In genomic region chr13:112989541-112989940, GRCm38 (mm10) we compare ENCODE assay signal across 10 mouse cellular contexts. TPM values are rescaled to one million over a fixed set of nuclear protein-coding genes. Genes with fewer than 3 reads are reported as not detected.
DNase-seq lines count a peak whose midpoint lies in the region; ATAC-seq and TF ChIP-seq lines count a peak whose summit lies in the region.
"Had no signal": no experiment of that assay in that cellular context is flagged by ENCODE, and none has a peak within 500 bp of the region (broad histone marks: within the 10 kb centered on the region; RNA-seq: fewer than 3 reads in every experiment).

No protein-coding gene starts in this region.

- TF ChIP-seq POLR2A in bone marrow, adult 2 months (IDR thresholded peaks at IDR 0.05; ENCODE audit: borderline replicate concordance, control insufficient read depth, low read depth, low read length): no peak

- peak overlapping the region; percentile 45 for H3K4me2 ChIP-seq in heart, embryonic 11.5 days
- peak overlapping the region; percentile 10; the same call in 1 of the 2 replicates for H3K4me2 ChIP-seq in hindbrain, embryonic 13.5 days
- H3K4me2 ChIP-seq in midbrain, embryonic 11.5 days: no peak overlapping the region

- WGBS in heart, embryonic 11.5 days (ENCODE audit: insufficient replicate concordance): under 1% methylated on average over 23 of the region's 23 CpGs
- WGBS in bone marrow, adult 2 months: 3% methylated on average over 23 of the region's 23 CpGs
- WGBS in hindbrain, embryonic 13.5 days: 2% methylated on average over 23 of the region's 23 CpGs
- under 1% methylated on average over 23 of the region's 23 CpGs for WGBS in midbrain, embryonic 11.5 days

- no peak for TF ChIP-seq CTCF in bone marrow, adult 2 months (IDR thresholded peaks at IDR 0.05; ENCODE audit: control insufficient read depth, insufficient read depth, low read length)

- H3K9me3 ChIP-seq in heart, embryonic 11.5 days (replicated peaks; ENCODE audit: control insufficient read depth, low read length): no peaks in the 10 kb centered on the region
- no peaks in the 10 kb centered on the region for H3K9me3 ChIP-seq in hindbrain, embryonic 13.5 days
- H3K9me3 ChIP-seq in midbrain, embryonic 11.5 days (ENCODE audit: control insufficient read depth, low read length): no peaks in the 10 kb centered on the region

- no peak overlapping the region for H3K9ac ChIP-seq in heart, embryonic 11.5 days (ENCODE audit: low read depth, low read length)
- H3K9ac ChIP-seq in hindbrain, embryonic 13.5 days: no peak overlapping the region
- H3K9ac ChIP-seq in midbrain, embryonic 11.5 days (ENCODE audit: low read length): no peak overlapping the region

- no peak for DNase-seq in heart, postnatal 25 days (ENCODE audit: low spot score)
- DNase-seq in midbrain, embryonic 11.5 days (ENCODE audit: low spot score, missing footprints): peak; percentile 93
- DNase-seq in cerebellum, adult 18-20 months: no peak
- DNase-seq in c-Kit-positive CD71-positive TER-119-positive erythroid progenitor cells, embryonic 14.5 days (ENCODE audit: low spot score): no peak
- no peak for DNase-seq in cerebellum, adult 8-10 months

- no peak overlapping the region for H3K27ac ChIP-seq in heart, embryonic 11.5 days (ENCODE audit: low read depth, low read length)
- H3K27ac ChIP-seq in bone marrow, adult 2 months (ENCODE audit: control insufficient read depth, insufficient read depth, low read depth, low read length, poor library complexity): peak overlapping the region; percentile 55
- H3K27ac ChIP-seq in hindbrain, embryonic 13.5 days: no peak overlapping the region
- H3K27ac ChIP-seq in midbrain, embryonic 11.5 days (ENCODE audit: low read depth, low read length): no peak overlapping the region

- no peaks in the 10 kb centered on the region for H3K36me3 ChIP-seq in heart, embryonic 11.5 days (ENCODE audit: control insufficient read depth, insufficient read depth, low read length)
- H3K36me3 ChIP-seq in hindbrain, embryonic 13.5 days: no peaks in the 10 kb centered on the region
- H3K36me3 ChIP-seq in midbrain, embryonic 11.5 days (ENCODE audit: control insufficient read depth, insufficient read depth, low read length): no peaks in the 10 kb centered on the region

- ATAC-seq in heart, embryonic 11.5 days (replicated peaks; ENCODE audit: insufficient number of reproducible peaks, low FRiP score, low TSS enrichment): no peak
- ATAC-seq in hindbrain, embryonic 13.5 days (ENCODE audit: low FRiP score): no peak
- no peak for ATAC-seq in midbrain, embryonic 11.5 days (ENCODE audit: low FRiP score)

- H3K4me3 ChIP-seq in heart, embryonic 11.5 days (ENCODE audit: low read depth, low read length): peak overlapping the region; percentile 32
- H3K4me3 ChIP-seq in bone marrow, adult 2 months (replicated peaks; ENCODE audit: control insufficient read depth, low read depth, low read length): peak overlapping the region; percentile 75
- peak overlapping the region; percentile 15; the same call in 1 of the 2 replicates for H3K4me3 ChIP-seq in hindbrain, embryonic 13.5 days
- H3K4me3 ChIP-seq in midbrain, embryonic 11.5 days (ENCODE audit: low read depth, low read length): peak overlapping the region; percentile 5; the same call in 1 of the 2 replicates
- H3K4me3 ChIP-seq: erythroblast, embryonic 14.5 days; myocyte had no signal

- H3K4me1 ChIP-seq in heart, embryonic 11.5 days (ENCODE audit: control insufficient read depth, insufficient read depth, low read length): peaks cover 30% of the 10 kb centered on the region
- peaks cover 5% of the 10 kb centered on the region; the same call in 1 of the 2 replicates for H3K4me1 ChIP-seq in bone marrow, adult 2 months (ENCODE audit: control insufficient read depth, insufficient read depth, low read length)
- peaks cover 62% of the 10 kb centered on the region for H3K4me1 ChIP-seq in hindbrain, embryonic 13.5 days (replicated peaks)
- peaks cover 30% of the 10 kb centered on the region for H3K4me1 ChIP-seq in midbrain, embryonic 11.5 days (ENCODE audit: control insufficient read depth, insufficient read depth, low read length)

- intact Hi-C loops in heart, postnatal 25 days (cut with DNase I): loop anchor here (5.0 kb wide), 1 partner anchor 43 kb away; no protein-coding TSS in a partner anchor

- H3K27me3 ChIP-seq in heart, embryonic 11.5 days (ENCODE audit: control insufficient read depth, insufficient read depth, low read length): peaks cover 88% of the 10 kb centered on the region
- H3K27me3 ChIP-seq in hindbrain, embryonic 13.5 days: peaks cover 89% of the 10 kb centered on the region
- peaks cover 73% of the 10 kb centered on the region for H3K27me3 ChIP-seq in midbrain, embryonic 11.5 days (ENCODE audit: control insufficient read depth, insufficient read depth, low read length)

RNA-seq across cellular contexts. Expression of gene Ccno, which starts 1.9 kb away (rescaled TPM):
- 0.13 and 0.18 TPM in 2 replicates for polyA plus RNA-seq in heart, embryonic 11.5 days (2014; fragmentation: Nextera tagmentation; extraction: Ambion mirVana)
- under 1 TPM in 1 of 2 experiments, not detected in 1; 0.26 TPM for total RNA-seq in heart, postnatal 25 days (2021)
- 3.8 and 4.0 TPM in 2 replicates for polyA plus RNA-seq in bone marrow, adult 2 months (2011; ENCODE audit: insufficient read depth, insufficient read length, low replicate concordance, missing spikeins)
- 0.91 and 3.0 TPM in 2 replicates for polyA plus RNA-seq in hindbrain, embryonic 13.5 days (2015; fragmentation: Nextera tagmentation; extraction: Ambion mirVana)
- polyA plus RNA-seq in midbrain, embryonic 11.5 days (2014; fragmentation: Nextera tagmentation; extraction: Ambion mirVana): 0.39 and 0.68 TPM in 2 replicates
- polyA plus RNA-seq: erythroblast, embryonic 14.5 days had no signal

RNA-seq across cellular contexts. Expression of gene Mcidas, which starts 4.1 kb away (rescaled TPM):
- not detected in 2 replicates for polyA plus RNA-seq in heart, embryonic 11.5 days (2014; fragmentation: Nextera tagmentation; extraction: Ambion mirVana)
- not detected for total RNA-seq in heart, postnatal 25 days (2021)
- not detected in 2 replicates for polyA plus RNA-seq in bone marrow, adult 2 months (2011; ENCODE audit: insufficient read depth, insufficient read length, low replicate concordance, missing spikeins)
- 0.60 and 1.6 TPM in 2 replicates for polyA plus RNA-seq in hindbrain, embryonic 13.5 days (2015; fragmentation: Nextera tagmentation; extraction: Ambion mirVana)
- polyA plus RNA-seq in midbrain, embryonic 11.5 days (2014; fragmentation: Nextera tagmentation; extraction: Ambion mirVana): 0.12 TPM in 2 replicates
- polyA plus RNA-seq: erythroblast, embryonic 14.5 days; myocyte had no signal

RNA-seq across cellular contexts. Expression of gene Cdc20b, which starts 45.4 kb away (rescaled TPM):
- polyA plus RNA-seq in heart, embryonic 11.5 days (2014; fragmentation: Nextera tagmentation; extraction: Ambion mirVana): 0.14 TPM in 1 of 2 replicates, not detected in the other
- total RNA-seq in heart, postnatal 25 days (2021): not detected
- polyA plus RNA-seq in bone marrow, adult 2 months (2011; ENCODE audit: insufficient read depth, insufficient read length, low replicate concordance, missing spikeins): not detected in 2 replicates
- 0.35 and 0.86 TPM in 2 replicates for polyA plus RNA-seq in hindbrain, embryonic 13.5 days (2015; fragmentation: Nextera tagmentation; extraction: Ambion mirVana)
- polyA plus RNA-seq in midbrain, embryonic 11.5 days (2014; fragmentation: Nextera tagmentation; extraction: Ambion mirVana): not detected in 2 replicates
- polyA plus RNA-seq: erythroblast, embryonic 14.5 days; myocyte had no signal

RNA-seq across cellular contexts. Expression of gene Gpx8, which starts 56.7 kb away (rescaled TPM):
- 147 and 151 TPM in 2 replicates for polyA plus RNA-seq in heart, embryonic 11.5 days (2014; fragmentation: Nextera tagmentation; extraction: Ambion mirVana)
- total RNA-seq in heart, postnatal 25 days (2021): 10 to 100 TPM; 37.7 to 41.6 TPM
- polyA plus RNA-seq in bone marrow, adult 2 months (2011; ENCODE audit: insufficient read depth, insufficient read length, low replicate concordance, missing spikeins): 4.6 and 23.8 TPM in 2 replicates
- polyA plus RNA-seq in hindbrain, embryonic 13.5 days (2015; fragmentation: Nextera tagmentation; extraction: Ambion mirVana): 78.5 and 78.6 TPM in 2 replicates
- 117 and 123 TPM in 2 replicates for polyA plus RNA-seq in midbrain, embryonic 11.5 days (2014; fragmentation: Nextera tagmentation; extraction: Ambion mirVana)
- polyA plus RNA-seq: erythroblast, embryonic 14.5 days had no signal

Comparison
In these comparisons a context has a peak if more than half of its experiments do, and no peak if none do; other contexts are left out.
1. H3K4me3 ChIP-seq: peak in every context shown above with its lines; median percentile 75 in bone marrow, adult 2 months; 32 in heart, embryonic 11.5 days; 15 in hindbrain, embryonic 13.5 days; 5 in midbrain, embryonic 11.5 days.